Mouse (Mus musculus) adrenal gland, postnatal 10 days (tissue): ENCODE measurements at regions not wholly inside any gene's neighbourhood (a gene's known extent, or its start where the extent isn't known, plus 50 kb on each side); places are given as distances from the start of the nearest gene placed in this dataset.

Experiments used
- DNase-seq: peaks from one replicate; pipeline ENCODE4 v3.0.0; 2021; ENCODE audit warnings: mixed read lengths

- DNase-seq, result no peak
Observed at GRCm38 (mm10) chr16:55636667-55637450, 201.8 kb downstream of the Nfkbiz start.

GRCm38 (mm10) chr16:55636224-55636623, 202.5 kb downstream of the Nfkbiz start:
- DNase-seq, result no peak

GRCm38 (mm10) chr16:55634691-55635090, 204.0 kb downstream of the Nfkbiz start:
- no peak for DNase-seq

- no peak for DNase-seq
Observed at GRCm38 (mm10) chr16:55632220-55632619, 206.5 kb downstream of the Nfkbiz start.

- DNase-seq, result no peak
Observed at GRCm38 (mm10) chr16:55631637-55632036, 207.1 kb downstream of the Nfkbiz start.

- no peak for DNase-seq
Observed at GRCm38 (mm10) chr16:55631048-55631447, 207.7 kb downstream of the Nfkbiz start.

GRCm38 (mm10) chr16:55627531-55627930, 211.2 kb downstream of the Nfkbiz start:
- DNase-seq, result no peak

GRCm38 (mm10) chr16:55623422-55623821, 215.3 kb downstream of the Nfkbiz start:
- no peak for DNase-seq

- no peak for DNase-seq
Observed at GRCm38 (mm10) chr16:55619731-55620130, 219.0 kb downstream of the Nfkbiz start.

GRCm38 (mm10) chr16:55617958-55618357, 220.7 kb downstream of the Nfkbiz start:
- no peak for DNase-seq

- no peak for DNase-seq
Observed at GRCm38 (mm10) chr16:55617506-55617905, 221.2 kb downstream of the Nfkbiz start.

GRCm38 (mm10) chr16:55616408-55617120, 222.1 kb downstream of the Nfkbiz start:
- DNase-seq, result no peak

- DNase-seq, result peak; percentile 19
Observed at GRCm38 (mm10) chr16:55612873-55613272, 225.8 kb downstream of the Nfkbiz start.

GRCm38 (mm10) chr16:55612001-55612400, 226.7 kb downstream of the Nfkbiz start:
- DNase-seq, result no peak

- no peak for DNase-seq
Observed at GRCm38 (mm10) chr16:55611172-55611571, 227.5 kb downstream of the Nfkbiz start.

- no peak for DNase-seq
Observed at GRCm38 (mm10) chr16:55608361-55608760, 230.3 kb downstream of the Nfkbiz start.

GRCm38 (mm10) chr16:55606447-55607239, 232.1 kb downstream of the Nfkbiz start:
- DNase-seq, result no peak

GRCm38 (mm10) chr16:55603611-55604010, 235.1 kb downstream of the Nfkbiz start:
- no peak for DNase-seq

- no peak for DNase-seq
Observed at GRCm38 (mm10) chr16:55589382-55589956, 249.2 kb downstream of the Nfkbiz start.

GRCm38 (mm10) chr16:55587138-55587537, 251.6 kb downstream of the Nfkbiz start:
- DNase-seq, result no peak

GRCm38 (mm10) chr16:55582906-55583305, 255.8 kb downstream of the Nfkbiz start:
- no peak for DNase-seq

GRCm38 (mm10) chr16:55582029-55582428, 256.7 kb downstream of the Nfkbiz start:
- DNase-seq, result no peak
